Mouse (Mus musculus): ENCODE data around the gene Emd.

DNA sequence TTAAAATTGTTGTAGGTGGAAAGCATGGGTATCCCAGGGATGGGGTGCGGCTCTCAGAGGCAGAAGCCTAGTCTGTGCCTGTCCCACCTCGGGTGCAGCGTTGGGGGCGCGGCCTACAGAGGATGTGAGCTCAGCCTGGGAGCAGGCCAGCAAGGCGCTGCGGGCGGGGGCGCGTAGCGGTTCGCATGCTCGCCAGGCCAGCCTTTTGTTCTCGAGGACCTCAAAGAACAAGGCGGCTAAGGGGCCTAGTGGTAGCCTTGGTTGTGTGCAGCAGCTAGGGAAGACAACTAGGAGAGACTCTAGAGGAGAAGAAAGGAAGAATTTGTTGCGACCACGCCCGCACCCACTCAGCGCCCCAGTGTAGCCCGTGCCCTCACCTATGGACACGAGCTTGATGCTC lies 8.8 kb upstream of the Emd start:
- no peak for TF ChIP-seq CTCF (IDR thresholded peaks at IDR 0.05)
- TF ChIP-seq POLR2A (IDR thresholded peaks at IDR 0.05; ENCODE audit: insufficient read depth, low read depth, low read length): peak; percentile 73
- 0 out of 2 replicates have a peak, but pooled peaks have one; percentile 8 for TF ChIP-seq EP300 (IDR thresholded peaks at IDR 0.05; ENCODE audit: insufficient read depth, low read depth, low read length)

Measured in heart, adult 2 months (tissue).